Mouse (Mus musculus): ENCODE data around the gene Tmem106a. TPM values are rescaled to one million over a fixed set of nuclear protein-coding genes. Genes with fewer than 3 reads are reported as not detected.
"Not testable (repeated sequence)": the region's sequence is repeated elsewhere in the genome, so short reads cannot be mapped to it uniquely, and the experiment has no call there.

Gene Tmem106a
- total RNA-seq, 2 experiments from 2014 or later: 0.80 to 0.85 TPM

GRCm38 (mm10) chr11:101589444-101589843 lies 7.4 kb downstream of the Tmem106a start:
- peak; percentile 87 for ATAC-seq (replicated peaks; ENCODE audit: low FRiP score, low TSS enrichment, poor library complexity, severe bottlenecking)

- no peak; the same call in 1 of the 2 replicates for ATAC-seq (replicated peaks; ENCODE audit: low FRiP score, low TSS enrichment, poor library complexity, severe bottlenecking)
Observed at GRCm38 (mm10) chr11:101589989-101590624, 8.1 kb downstream of the Tmem106a start.

- ATAC-seq (replicated peaks; ENCODE audit: low FRiP score, low TSS enrichment, poor library complexity, severe bottlenecking): no peak
Observed at GRCm38 (mm10) chr11:101599156-101599555, 17.1 kb downstream of the Tmem106a start, which contains the start of gene Gm11634. Gene Gm11634 (minus strand): TSS chr11:101599256.

- 0 out of 2 replicates have a peak, but pooled peaks have one; percentile 22 for ATAC-seq (replicated peaks; ENCODE audit: low FRiP score, low TSS enrichment, poor library complexity, severe bottlenecking)
Observed at GRCm38 (mm10) chr11:101602491-101602890, 20.4 kb downstream of the Tmem106a start.

GRCm38 (mm10) chr11:101604116-101604515 lies 22.1 kb downstream of the Tmem106a start:
- ATAC-seq (replicated peaks; ENCODE audit: low FRiP score, low TSS enrichment, poor library complexity, severe bottlenecking): 0 out of 2 replicates have a peak, but pooled peaks have one; percentile 1

GRCm38 (mm10) chr11:101604531-101605453 lies 22.8 kb downstream of the Tmem106a start:
- peak; percentile 93 for ATAC-seq (replicated peaks; ENCODE audit: low FRiP score, low TSS enrichment, poor library complexity, severe bottlenecking)

- not testable (repeated sequence) for ATAC-seq (replicated peaks; ENCODE audit: low FRiP score, low TSS enrichment, poor library complexity, severe bottlenecking)
Observed at GRCm38 (mm10) chr11:101607134-101607533, 25.1 kb downstream of the Tmem106a start.

GRCm38 (mm10) chr11:101610445-101610844 lies 28.4 kb downstream of the Tmem106a start:
- ATAC-seq (replicated peaks; ENCODE audit: low FRiP score, low TSS enrichment, poor library complexity, severe bottlenecking): peak; percentile 57; the same call in 1 of the 2 replicates

- ATAC-seq (replicated peaks; ENCODE audit: low FRiP score, low TSS enrichment, poor library complexity, severe bottlenecking): no peak
Observed at GRCm38 (mm10) chr11:101613596-101613995, 31.6 kb downstream of the Tmem106a start.

GRCm38 (mm10) chr11:101614116-101614515 lies 32.1 kb downstream of the Tmem106a start:
- ATAC-seq (replicated peaks; ENCODE audit: low FRiP score, low TSS enrichment, poor library complexity, severe bottlenecking): no peak

GRCm38 (mm10) chr11:101615380-101615779 lies 33.3 kb downstream of the Tmem106a start:
- ATAC-seq (replicated peaks; ENCODE audit: low FRiP score, low TSS enrichment, poor library complexity, severe bottlenecking): no peak; the same call in 1 of the 2 replicates

GRCm38 (mm10) chr11:101616104-101616503 lies 34.1 kb downstream of the Tmem106a start:
- ATAC-seq (replicated peaks; ENCODE audit: low FRiP score, low TSS enrichment, poor library complexity, severe bottlenecking): no peak

GRCm38 (mm10) chr11:101616948-101617767 lies 35.1 kb downstream of the Tmem106a start:
- ATAC-seq (replicated peaks; ENCODE audit: low FRiP score, low TSS enrichment, poor library complexity, severe bottlenecking): peak; percentile 35

GRCm38 (mm10) chr11:101617849-101618248 lies 35.8 kb downstream of the Tmem106a start:
- no peak for ATAC-seq (replicated peaks; ENCODE audit: low FRiP score, low TSS enrichment, poor library complexity, severe bottlenecking)

- ATAC-seq (replicated peaks; ENCODE audit: low FRiP score, low TSS enrichment, poor library complexity, severe bottlenecking): no peak
Observed at GRCm38 (mm10) chr11:101618596-101618995, 36.6 kb downstream of the Tmem106a start.

- not testable (repeated sequence) for ATAC-seq (replicated peaks; ENCODE audit: low FRiP score, low TSS enrichment, poor library complexity, severe bottlenecking)
Observed at GRCm38 (mm10) chr11:101620022-101620655, 38.1 kb downstream of the Tmem106a start.

GRCm38 (mm10) chr11:101626649-101626994 lies 44.6 kb downstream of the Tmem106a start:
- ATAC-seq (replicated peaks; ENCODE audit: low FRiP score, low TSS enrichment, poor library complexity, severe bottlenecking): peak; percentile 21

- peak; percentile 74 for ATAC-seq (replicated peaks; ENCODE audit: low FRiP score, low TSS enrichment, poor library complexity, severe bottlenecking)
Observed at GRCm38 (mm10) chr11:101626995-101627856, 45.2 kb downstream of the Tmem106a start, which contains the start of gene Rdm1. Gene Rdm1 (plus strand): TSS chr11:101627195.

Measured in megakaryocyte-erythroid progenitor cell, adult 5-6 weeks (primary cell).